Mouse (Mus musculus) retina, postnatal 7 days (tissue): ENCODE measurements around the gene Cdr2.
"Not testable (repeated sequence)": the region's sequence is repeated elsewhere in the genome, so short reads cannot be mapped to it uniquely, and the experiment has no call there.

Experiments
- DNase-seq: peaks from one replicate; pipeline ENCODE4 v3.0.0-alpha.2; 2012; ENCODE audit warnings: low read depth, low spot score

The Cdr2 gene

GRCm38 (mm10) chr7:120972471-120972870 is 9.6 kb downstream of the Cdr2 start:
- DNase-seq: not testable (repeated sequence)

- no peak for DNase-seq
Measured at GRCm38 (mm10) chr7:120970112-120970511, 12.0 kb downstream of the Cdr2 start.

- no peak for DNase-seq
Measured at GRCm38 (mm10) chr7:120969221-120969620, 12.9 kb downstream of the Cdr2 start.

- no peak for DNase-seq
Measured at GRCm38 (mm10) chr7:120963126-120963525, 19.0 kb downstream of the Cdr2 start.

- DNase-seq: no peak
Measured at GRCm38 (mm10) chr7:120961893-120962292, 20.2 kb downstream of the Cdr2 start.

GRCm38 (mm10) chr7:120960601-120961000 is 21.5 kb downstream of the Cdr2 start:
- DNase-seq: no peak

- peak; percentile 51 for DNase-seq
Measured at GRCm38 (mm10) chr7:120960116-120960515, 22.0 kb downstream of the Cdr2 start.

- not testable (repeated sequence) for DNase-seq
Measured at GRCm38 (mm10) chr7:120953591-120953990, 28.5 kb downstream of the Cdr2 start.

- DNase-seq: no peak
Measured at GRCm38 (mm10) chr7:120943936-120944509, 38.1 kb downstream of the Cdr2 start.

- DNase-seq: no peak
Measured at GRCm38 (mm10) chr7:120942506-120942905, 39.6 kb downstream of the Cdr2 start.

- DNase-seq: no peak
Measured at GRCm38 (mm10) chr7:120941214-120941613, 40.9 kb downstream of the Cdr2 start.

- no peak for DNase-seq
Measured at GRCm38 (mm10) chr7:120940343-120940742, 41.8 kb downstream of the Cdr2 start.

GRCm38 (mm10) chr7:120938206-120938605 is 43.9 kb downstream of the Cdr2 start:
- no peak for DNase-seq

GRCm38 (mm10) chr7:120936522-120936921 is 45.6 kb downstream of the Cdr2 start:
- DNase-seq: no peak

- peak; percentile 70 for DNase-seq
Measured at GRCm38 (mm10) chr7:120934716-120935115, 47.4 kb downstream of the Cdr2 start.

- no peak for DNase-seq
Measured at GRCm38 (mm10) chr7:120933680-120934195, 48.4 kb downstream of the Cdr2 start.

- DNase-seq: no peak
Measured at GRCm38 (mm10) chr7:120933110-120933509, 49.0 kb downstream of the Cdr2 start.

GRCm38 (mm10) chr7:120918526-120918962 is 63.6 kb downstream of the Cdr2 start:
- DNase-seq: peak; percentile 49

GRCm38 (mm10) chr7:120917592-120918461 is 64.3 kb downstream of the Cdr2 start, which contains the start of gene Polr3e:
TSS of gene Polr3e (plus strand) at chr7:120917744.
- DNase-seq: peak; percentile 97

GRCm38 (mm10) chr7:120917279-120917591 is 64.9 kb downstream of the Cdr2 start:
- no peak for DNase-seq

GRCm38 (mm10) chr7:120916262-120916875 is 65.7 kb downstream of the Cdr2 start:
- no peak for DNase-seq

- DNase-seq: no peak
Measured at GRCm38 (mm10) chr7:120913332-120913731, 68.8 kb downstream of the Cdr2 start.
